Mouse (Mus musculus) thymus, adult 2 months (tissue): ENCODE measurements at regions not wholly inside any gene's neighbourhood (a gene's known extent, or its start where the extent isn't known, plus 50 kb on each side); places are given as distances from the start of the nearest gene placed in this dataset.
"Not testable (repeated sequence)": the region's sequence is repeated elsewhere in the genome, so short reads cannot be mapped to it uniquely, and the experiment has no call there.

ENCODE experiments used
- DNase-seq: peaks from one replicate; pipeline ENCODE4 v3.0.0; 2021
- H3K27ac ChIP-seq: fragments of 200-500 bp; 2 replicates; pipeline ENCODE4 v1.5.1; 2012; ENCODE audit warnings: low read length, control low read depth; ENCODE audit not compliant: control insufficient read depth, insufficient read depth
- H3K27me3 ChIP-seq: fragments of 200-500 bp; 2 replicates; pipeline ENCODE4 v1.6.1; 2012; ENCODE audit warnings: mild to moderate bottlenecking, low read length, moderate library complexity, mixed read lengths; ENCODE audit not compliant: control insufficient read depth, insufficient read depth
- H3K36me3 ChIP-seq: fragments of 200-500 bp; 2 replicates; pipeline ENCODE4 v1.6.1; 2012; ENCODE audit warnings: mild to moderate bottlenecking, low read length, moderate library complexity; ENCODE audit not compliant: control insufficient read depth, insufficient read depth
- H3K4me1 ChIP-seq: fragments of 200-500 bp; replicated peaks from 2 replicates; pipeline ENCODE4 v1.6.1; 2012; ENCODE audit warnings: low read length; ENCODE audit not compliant: control insufficient read depth, insufficient read depth
- H3K4me3 ChIP-seq: fragments of 200-500 bp; 2 replicates; pipeline ENCODE4 v1.5.1; 2012; ENCODE audit warnings: mild to moderate bottlenecking, low read length, control low read depth, moderate library complexity; ENCODE audit not compliant: control insufficient read depth, insufficient read depth
- CTCF ChIP-seq: fragments of 200-500 bp; IDR thresholded peaks from 2 replicates; pipeline ENCODE4 v1.5.1; 2012; ENCODE audit warnings: mild to moderate bottlenecking, control low read depth, low read length, moderate library complexity, borderline replicate concordance; ENCODE audit not compliant: control insufficient read depth, poor library complexity, insufficient read depth; ENCODE audit errors: extremely low read depth
- POLR2A ChIP-seq: fragments of 200-500 bp; IDR thresholded peaks from 2 replicates; pipeline ENCODE4 v1.6.1; 2012; ENCODE audit warnings: mild to moderate bottlenecking, low read length, control low read depth, moderate library complexity; ENCODE audit not compliant: control insufficient read depth, poor library complexity, insufficient read depth; ENCODE audit errors: extremely low read depth
- WGBS: fragments of 180-500 bp; shearing (Covaris S2); methylation state at CpG from one replicate; pipeline ENCODE4 v1.1.7; 2018; 5-methylcytosine and 5-hydroxymethylcytosine counted together

DNA sequence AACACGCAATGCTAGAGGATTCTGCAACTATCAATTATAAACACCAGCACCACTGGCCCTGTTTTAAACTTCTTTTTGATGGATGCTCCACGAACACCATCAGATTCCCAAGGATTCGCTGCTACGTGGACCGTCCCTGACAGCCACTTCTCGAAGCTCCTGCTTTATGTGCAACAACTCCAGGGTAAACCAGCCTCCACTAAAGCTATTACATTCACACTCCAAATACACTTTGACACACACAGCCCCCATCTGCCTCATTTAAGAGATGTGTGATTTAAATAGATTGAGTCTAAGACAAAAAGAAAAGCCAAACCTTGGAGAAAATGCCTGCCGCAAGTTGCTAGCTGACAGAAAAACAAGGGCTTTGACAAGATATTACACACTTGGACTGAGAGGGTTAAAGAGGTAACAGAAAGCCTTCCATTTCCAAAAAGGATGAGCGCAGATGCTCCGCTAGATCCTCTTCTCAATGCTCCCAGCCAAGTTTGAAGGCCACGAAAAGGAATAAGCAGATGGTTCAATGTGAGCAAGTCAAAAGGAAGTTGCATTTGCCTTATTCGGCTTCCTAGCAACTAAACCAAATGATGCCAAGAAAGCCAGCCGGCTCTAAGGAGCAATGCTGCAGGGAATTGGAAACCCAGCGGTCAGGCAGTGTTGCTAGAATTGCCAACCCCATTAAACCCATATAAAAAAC lies 54.0 kb upstream of the Cnep1r1 start:
- Histone ChIP-seq H3K36me3 (no peaks in the 10 kb centered on the region), H3K27ac (no peak overlapping the region), H3K4me3 (no peak overlapping the region), H3K27me3 (no peaks in the 10 kb centered on the region), H3K4me1 (no peaks in the 10 kb centered on the region)
- TF ChIP-seq POLR2A, result no peak
- TF ChIP-seq CTCF, result no peak
- no peak for DNase-seq
- 91% methylated on average over 13 of the region's 13 CpGs for WGBS

DNA sequence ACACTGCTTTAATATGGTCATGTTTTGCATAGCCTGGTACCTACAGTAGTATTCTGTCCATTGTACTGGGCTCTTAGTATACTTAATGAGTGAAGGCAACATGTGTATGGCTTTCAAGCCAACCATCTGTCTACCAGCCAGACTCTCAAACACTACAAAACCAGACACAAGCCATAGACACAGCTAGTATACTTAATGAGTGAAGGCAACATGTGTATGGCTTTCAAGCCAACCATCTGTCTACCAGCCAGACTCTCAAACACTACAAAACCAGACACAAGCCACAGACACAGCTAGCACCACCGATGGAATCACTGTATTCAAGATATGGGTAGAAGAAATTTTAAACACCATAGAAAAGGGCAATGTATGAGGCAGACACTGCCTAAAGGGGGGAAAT lies 59.5 kb upstream of the Cnep1r1 start:
- DNase-seq, H3K4me3 ChIP-seq, H3K4me1 ChIP-seq, H3K36me3 ChIP-seq, H3K27me3 ChIP-seq, H3K27ac ChIP-seq: not testable (repeated sequence)
- 94% methylated on average over 1 of the region's 1 CpGs for WGBS

DNA sequence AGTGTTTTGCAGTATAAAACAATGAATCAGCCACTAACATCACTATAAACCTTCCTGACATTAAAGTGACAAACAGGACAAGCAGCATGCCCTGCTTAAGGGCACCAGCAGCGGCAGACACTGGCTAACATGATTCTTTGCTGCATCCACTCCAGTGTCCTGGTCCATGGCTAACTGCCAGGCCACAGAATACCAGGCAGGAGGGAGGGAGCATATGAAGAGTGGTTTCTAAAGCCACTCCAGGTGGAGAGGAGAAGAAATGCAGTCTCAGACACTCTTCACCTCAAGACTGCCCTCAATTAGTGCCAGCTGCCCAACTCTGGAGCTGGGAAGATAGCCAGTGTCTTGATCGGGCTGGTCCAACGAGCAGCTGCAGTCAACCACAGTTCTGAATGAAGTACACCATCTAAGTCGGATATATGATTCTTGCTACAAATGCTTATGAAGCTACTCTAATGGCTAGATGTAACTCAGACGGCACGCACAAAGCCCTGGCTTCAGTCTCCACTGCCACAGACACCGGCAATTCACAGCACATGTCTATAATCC lies 60.8 kb upstream of the Cnep1r1 start:
- no peaks in the 10 kb centered on the region for H3K27me3 ChIP-seq
- no peaks in the 10 kb centered on the region for H3K36me3 ChIP-seq
- TF ChIP-seq POLR2A (no peak), CTCF (no peak)
- no peaks in the 10 kb centered on the region for H3K4me1 ChIP-seq
- H3K4me3 ChIP-seq, result no peak overlapping the region
- no peak overlapping the region for H3K27ac ChIP-seq
- no peak for DNase-seq
- WGBS, result 93% methylated on average over 7 of the region's 7 CpGs

DNA sequence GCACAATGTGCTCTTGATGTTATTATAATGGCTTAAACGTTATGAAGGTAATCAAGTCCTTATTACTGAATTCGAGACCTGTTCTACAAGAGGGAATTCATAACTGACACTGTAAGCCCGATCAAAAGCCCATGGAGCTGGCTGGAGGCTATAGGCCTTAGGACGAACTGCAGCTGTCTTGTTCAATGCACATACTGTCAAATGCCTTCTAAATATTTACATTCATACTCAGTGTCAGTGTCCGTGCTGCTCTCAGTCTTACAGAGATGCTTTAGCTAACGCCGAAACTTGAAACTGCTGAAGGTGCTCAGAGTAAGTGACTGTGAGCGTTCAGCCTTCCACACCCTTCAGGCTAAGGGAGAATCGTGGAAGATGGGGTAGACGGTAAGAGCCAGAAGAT lies 67.9 kb upstream of the Cnep1r1 start:
- DNase-seq, result no peak
- Histone ChIP-seq H3K36me3 (no peaks in the 10 kb centered on the region), H3K27me3 (no peaks in the 10 kb centered on the region), H3K27ac (no peak overlapping the region), H3K4me3 (no peak overlapping the region), H3K4me1 (no peaks in the 10 kb centered on the region)
- no peak for TF ChIP-seq POLR2A
- no peak for TF ChIP-seq CTCF
- WGBS, result 92% methylated on average over 10 of the region's 10 CpGs

DNA sequence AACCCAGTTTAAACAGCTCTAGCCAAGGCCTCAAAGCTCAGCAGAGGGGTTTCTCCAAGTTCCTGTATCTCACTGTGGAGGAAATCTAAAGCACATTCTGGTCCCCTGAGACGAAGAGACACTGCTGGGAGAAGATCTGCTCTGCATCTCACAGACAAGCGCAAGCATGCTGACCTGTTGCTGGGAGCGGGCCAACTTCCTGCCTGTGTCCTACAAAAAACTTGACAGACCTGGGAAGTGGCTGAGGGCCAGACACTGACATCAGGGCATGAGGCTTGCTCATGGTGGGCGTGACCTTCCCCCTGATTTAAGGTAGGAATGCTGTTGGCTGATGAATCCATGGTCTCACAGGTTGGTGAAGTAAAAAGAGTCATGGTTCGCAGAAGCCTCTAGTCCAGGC lies 69.5 kb upstream of the Cnep1r1 start:
- WGBS, result 69% methylated on average over 5 of the region's 5 CpGs
- Histone ChIP-seq H3K4me3 (no peak overlapping the region), H3K4me1 (no peaks in the 10 kb centered on the region), H3K27ac (no peak overlapping the region), H3K36me3 (no peaks in the 10 kb centered on the region), H3K27me3 (no peaks in the 10 kb centered on the region)
- DNase-seq, result no peak
- no peak for TF ChIP-seq POLR2A
- TF ChIP-seq CTCF, result no peak

DNA sequence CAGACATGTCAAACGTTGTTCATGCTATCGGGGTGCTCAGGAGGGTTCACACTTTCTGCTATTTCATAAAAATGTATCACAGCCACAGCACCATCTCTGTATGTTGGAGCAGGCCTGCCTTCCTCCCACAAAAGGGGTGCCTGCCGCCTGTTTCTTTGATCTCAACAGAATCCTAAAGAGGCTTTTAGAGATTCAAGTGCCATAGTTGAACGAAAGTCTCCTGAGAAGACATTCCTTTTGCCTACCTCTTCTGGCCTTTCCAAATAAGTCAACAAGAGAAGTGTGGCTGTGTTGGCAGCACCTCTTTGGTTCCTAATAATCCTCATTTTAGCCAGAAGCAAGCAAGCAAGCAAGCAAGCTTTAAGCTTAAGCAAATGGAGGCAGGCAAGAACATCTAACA lies 72.6 kb upstream of the Cnep1r1 start:
- no peaks in the 10 kb centered on the region for H3K36me3 ChIP-seq
- no peak for DNase-seq
- TF ChIP-seq POLR2A (no peak), CTCF (no peak)
- H3K4me3 ChIP-seq, result no peak overlapping the region
- H3K27me3 ChIP-seq, result no peaks in the 10 kb centered on the region
- WGBS, result 85% methylated on average over 4 of the region's 4 CpGs
- no peaks in the 10 kb centered on the region for H3K4me1 ChIP-seq
- H3K27ac ChIP-seq, result no peak overlapping the region

DNA sequence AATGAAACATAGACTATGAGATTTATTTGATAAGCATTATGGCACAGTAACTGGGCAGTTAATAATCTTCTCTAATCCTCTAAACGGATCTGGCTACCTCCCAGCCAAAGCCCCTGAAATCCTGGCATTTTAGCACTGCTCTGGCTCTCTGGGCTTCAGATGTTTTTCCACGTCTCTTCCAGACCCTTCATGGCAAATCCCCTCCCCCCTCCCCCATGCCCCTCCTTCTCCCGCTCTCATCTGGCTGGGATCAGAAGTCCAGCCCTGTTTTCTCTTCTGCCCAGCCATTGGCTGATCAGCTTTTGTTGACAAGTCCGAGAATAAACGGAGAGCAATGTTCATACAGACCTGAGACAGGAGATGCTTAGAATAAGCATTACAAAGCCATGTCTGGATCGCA lies 79.3 kb upstream of the Cnep1r1 start:
- Histone ChIP-seq H3K4me1 (no peaks in the 10 kb centered on the region), H3K27me3 (no peaks in the 10 kb centered on the region), H3K27ac (no peak overlapping the region), H3K4me3 (no peak overlapping the region), H3K36me3 (no peaks in the 10 kb centered on the region)
- no peak for TF ChIP-seq CTCF
- DNase-seq, result no peak
- WGBS, result 64% methylated on average over 6 of the region's 6 CpGs
